Mouse (Mus musculus): ENCODE results near the gene Pgm2l1.
"Not testable (repeated sequence)": the region's sequence is repeated elsewhere in the genome, so short reads cannot be mapped to it uniquely, and the experiment has no call there.

Pgm2l1 gene

DNA sequence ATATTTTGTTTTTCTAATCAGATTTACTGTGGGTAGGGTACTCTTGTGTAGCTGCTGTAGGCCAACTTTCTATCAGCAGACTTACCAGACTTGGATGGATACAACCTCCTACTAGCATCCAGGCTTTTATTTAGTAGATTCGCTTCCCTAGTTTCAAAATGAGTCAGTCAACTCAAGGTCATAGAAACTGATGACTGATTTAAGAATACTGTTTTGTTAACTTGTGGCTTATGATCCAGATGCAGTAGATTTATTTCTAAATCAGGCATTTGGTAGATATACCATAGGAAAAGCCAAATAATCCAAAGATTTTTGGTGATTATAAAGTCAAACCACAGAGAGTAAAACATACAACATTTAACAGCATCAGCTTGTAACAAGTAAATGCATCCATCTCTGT is 3.5 kb downstream of the Pgm2l1 start:
- no peak for DNase-seq

DNA sequence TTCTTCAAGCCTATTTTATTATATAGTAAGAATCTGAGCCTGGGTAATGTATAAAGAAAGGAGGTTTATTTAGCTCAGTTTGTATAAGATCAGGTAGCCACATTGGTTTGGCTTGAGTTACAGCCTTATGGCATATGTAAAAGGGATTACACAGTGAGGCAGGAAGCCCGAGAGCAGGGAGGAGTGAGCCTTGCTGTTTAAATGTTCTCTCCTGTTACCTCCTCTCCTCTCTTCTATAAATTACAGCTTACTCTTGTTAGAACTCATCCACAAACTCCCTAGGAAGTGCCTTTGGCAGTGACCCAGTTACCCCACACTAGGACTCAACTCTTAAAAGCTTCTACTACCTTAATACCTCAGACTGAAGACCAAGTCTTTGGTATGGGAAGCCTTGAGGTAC is 4.5 kb downstream of the Pgm2l1 start:
- DNase-seq: no peak

DNA sequence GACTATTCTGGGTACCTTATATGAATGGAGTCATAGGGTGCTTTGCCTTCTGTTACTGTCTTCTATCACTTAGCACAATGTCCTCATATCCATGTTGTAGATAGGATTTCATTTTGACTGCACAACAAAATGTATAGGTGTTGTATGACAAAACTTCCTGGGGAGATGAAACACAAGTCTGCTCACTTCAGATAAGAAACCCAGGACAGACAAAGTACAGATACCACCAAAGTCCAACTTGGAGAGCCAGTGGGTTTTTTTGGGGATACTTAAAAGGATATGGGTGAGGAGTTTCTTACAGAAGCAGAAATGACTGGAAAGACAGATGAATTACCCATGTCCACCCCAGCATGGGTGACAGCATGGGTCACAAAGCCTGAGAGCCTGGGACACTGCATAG is 6.5 kb downstream of the Pgm2l1 start:
- DNase-seq: no peak

DNA sequence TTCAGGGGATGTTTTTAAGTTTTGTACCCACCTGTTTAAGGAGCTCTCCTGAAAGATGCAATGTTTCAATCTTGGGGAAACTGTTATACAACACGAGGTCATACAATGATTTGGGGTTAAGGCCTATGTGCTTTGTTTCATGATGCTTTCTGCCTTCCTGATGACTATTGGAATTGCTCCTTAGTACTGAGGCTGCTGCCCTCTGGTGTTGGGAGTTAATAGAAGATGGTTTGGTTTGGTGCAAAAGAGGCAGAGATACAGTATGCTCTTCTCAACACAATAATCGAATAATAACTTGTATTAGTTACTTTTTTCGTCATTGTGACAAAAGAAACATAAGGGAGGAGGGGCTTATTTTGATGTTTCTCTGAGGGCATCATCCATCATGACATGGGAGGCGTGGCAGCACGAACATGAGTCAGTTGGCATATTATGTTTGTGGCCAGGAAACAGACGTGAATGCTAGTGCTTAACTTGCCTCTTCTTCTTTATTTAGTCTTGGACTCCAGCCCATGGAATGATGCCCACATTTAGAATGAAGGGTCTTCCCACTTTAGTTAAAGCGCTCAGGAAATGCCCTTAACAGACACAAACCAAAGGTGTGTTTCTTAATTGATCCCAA is 7.2 kb downstream of the Pgm2l1 start:
- peak; percentile 19 for DNase-seq

DNA sequence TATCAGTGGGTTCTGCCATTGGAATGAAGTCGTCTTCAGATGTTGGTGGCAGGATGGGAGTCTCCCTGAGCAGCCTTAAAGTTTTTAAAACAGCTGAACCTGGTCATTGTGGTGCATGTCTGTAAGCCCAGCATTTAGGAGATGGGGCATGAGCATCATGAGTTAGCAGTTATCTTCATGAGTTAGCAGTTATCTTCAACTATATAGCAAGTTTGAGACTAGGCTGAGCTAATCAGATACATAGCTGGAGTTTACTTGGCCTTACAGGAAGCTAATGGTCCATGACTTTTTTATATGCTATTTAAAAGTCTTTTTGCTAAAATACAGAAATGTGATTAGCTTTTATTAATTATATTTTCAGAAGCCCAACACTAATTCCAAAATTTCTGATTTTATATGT is 11.1 kb downstream of the Pgm2l1 start:
- DNase-seq: no peak

DNA sequence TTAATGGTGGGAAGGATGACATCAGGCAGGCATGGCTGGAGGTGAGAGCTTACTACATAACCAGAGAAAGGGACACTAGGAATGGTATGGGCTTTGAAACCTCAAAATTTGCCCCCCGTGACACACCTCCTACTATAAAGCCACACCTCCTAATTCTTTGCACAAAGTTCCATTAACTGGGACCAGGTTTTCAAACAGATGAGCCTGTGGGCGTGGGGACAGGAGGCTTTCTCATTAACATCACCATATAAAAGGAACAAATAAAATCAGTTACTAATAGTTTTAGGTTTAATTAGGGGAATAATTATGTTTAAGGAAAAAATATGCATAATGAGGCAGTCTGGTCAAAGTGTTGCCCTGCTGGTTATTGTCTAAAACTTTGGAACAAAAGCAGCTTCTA is 13.4 kb downstream of the Pgm2l1 start:
- no peak for DNase-seq

DNA sequence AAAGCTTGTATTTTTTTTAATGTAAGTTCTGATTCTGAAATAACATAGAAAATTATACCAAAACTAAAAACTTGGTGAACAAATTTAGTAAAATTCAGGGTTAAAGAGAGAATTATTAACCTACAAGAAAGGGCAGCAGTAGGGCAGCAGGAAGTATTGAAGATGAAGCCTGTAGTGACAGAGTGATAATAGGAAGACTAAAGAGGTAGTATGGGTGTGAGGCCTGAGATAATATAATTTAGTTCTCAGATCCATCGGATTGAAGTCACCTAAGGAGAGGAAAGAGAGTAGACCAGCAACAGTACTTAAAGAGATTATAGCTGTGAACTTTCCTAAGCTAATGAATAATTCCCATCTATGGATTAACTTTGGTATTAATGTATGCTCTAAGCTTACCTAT is 15.8 kb downstream of the Pgm2l1 start:
- no peak for DNase-seq

DNA sequence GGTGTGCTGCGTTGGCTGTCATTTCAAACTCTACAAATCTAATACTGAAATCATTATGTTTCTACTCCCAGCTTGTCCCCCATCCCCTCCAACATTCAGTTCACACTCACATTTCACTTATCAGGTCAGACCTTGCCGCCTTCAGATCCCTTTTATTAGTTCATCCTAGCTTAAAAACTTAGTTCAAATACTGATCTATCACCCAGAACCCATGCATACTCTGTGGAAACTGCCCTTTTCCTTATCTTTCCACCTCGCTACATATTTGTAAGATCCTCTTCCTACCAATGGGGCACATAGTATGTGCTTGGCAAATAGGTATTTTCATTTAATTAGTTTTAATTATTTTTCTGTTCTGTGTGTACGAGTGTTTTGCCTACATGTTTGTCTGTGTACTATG is 17.0 kb downstream of the Pgm2l1 start:
- DNase-seq: no peak

DNA sequence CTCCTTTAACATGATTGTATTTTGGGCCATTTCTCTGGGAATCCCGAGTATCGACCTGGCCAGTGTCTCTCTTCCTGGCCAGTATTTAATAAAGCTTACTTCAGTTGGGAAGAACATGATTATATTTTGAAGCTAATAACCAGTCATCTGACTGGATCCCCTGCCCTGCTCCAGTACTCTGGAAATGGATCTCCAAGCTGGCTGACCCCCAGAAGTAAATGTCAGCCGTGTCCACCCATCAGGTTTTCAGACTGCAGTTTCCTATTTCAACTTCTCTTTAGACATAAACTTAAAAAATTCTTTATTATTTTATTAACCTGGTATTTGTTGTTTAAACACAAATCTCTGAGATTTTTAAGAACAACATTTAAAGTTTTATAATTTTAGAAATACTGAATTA is 18.0 kb downstream of the Pgm2l1 start:
- no peak for DNase-seq

DNA sequence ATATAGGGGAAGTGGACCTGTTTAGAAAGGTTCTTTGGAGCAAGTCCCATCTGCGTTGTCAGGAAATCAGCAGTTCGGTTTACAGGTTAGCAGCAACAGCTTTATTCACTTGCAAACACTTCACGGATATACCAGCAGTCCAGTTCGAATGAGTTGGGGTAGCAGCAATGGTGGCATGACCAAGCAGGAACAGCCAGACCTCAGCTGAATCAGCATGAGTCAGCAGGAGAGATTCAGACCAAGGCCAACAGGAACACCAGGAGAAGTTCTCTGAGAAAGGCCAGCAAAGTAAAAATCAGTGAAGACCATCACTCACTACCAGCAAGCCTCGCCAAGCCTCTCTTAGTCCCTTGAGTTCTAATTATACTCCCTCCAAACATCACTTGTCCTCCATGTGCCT is 23.5 kb downstream of the Pgm2l1 start:
- DNase-seq: no peak

DNA sequence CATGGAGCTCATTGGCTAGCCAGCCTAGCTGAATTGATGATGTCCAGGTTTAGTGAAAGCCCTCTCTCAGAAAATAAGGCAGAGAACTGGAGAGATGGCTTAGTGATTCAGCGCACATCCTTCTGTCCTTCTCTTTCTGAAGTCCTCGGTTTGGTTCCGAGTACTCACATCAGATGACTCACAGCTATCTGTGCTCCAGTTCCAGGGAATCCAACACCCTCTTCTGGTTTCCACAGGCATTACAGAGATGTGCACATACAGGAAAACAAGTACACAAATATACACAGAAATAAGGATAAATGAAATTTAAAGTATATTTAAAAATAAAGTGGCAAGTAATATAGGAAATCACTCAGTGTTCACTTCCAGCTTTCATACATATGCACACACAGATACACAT is 35.2 kb downstream of the Pgm2l1 start:
- DNase-seq: no peak

DNA sequence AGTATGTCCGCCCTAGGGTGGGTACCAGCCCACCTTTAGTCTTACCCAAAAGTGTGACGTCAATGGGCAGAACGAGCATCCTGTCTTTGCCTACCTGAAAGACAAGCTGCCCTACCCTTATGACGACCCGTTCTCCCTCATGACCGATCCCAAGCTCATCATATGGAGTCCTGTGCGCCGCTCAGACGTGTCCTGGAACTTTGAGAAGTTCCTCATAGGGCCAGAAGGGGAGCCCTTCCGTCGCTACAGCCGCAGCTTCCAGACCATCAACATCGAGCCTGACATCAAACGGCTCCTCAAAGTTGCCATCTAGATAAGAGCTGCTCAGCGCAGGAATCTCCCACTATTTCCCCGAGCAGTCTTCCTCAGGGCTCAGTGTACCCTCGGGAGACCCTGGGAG is 37.7 kb downstream of the Pgm2l1 start:
- not testable (repeated sequence) for DNase-seq

DNA sequence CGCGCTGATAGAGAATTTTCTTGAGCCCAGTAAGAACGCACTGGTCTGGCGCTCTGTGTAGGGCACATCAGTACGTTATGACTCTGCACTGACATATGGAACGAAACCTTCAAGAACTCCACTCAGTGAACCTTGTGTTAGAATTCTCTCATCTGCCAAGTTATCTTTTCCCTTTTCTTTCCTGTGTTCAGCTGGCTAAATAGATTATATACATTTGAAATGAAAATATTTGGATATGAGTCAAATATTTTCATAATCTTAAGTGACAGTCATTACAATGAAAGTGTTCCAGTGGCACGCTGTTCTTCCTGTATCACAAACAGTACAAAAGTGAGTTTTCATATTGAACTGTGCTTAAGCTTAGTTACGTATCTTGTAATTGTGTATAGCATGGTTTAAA is 45.2 kb downstream of the Pgm2l1 start:
- DNase-seq: no peak

DNA sequence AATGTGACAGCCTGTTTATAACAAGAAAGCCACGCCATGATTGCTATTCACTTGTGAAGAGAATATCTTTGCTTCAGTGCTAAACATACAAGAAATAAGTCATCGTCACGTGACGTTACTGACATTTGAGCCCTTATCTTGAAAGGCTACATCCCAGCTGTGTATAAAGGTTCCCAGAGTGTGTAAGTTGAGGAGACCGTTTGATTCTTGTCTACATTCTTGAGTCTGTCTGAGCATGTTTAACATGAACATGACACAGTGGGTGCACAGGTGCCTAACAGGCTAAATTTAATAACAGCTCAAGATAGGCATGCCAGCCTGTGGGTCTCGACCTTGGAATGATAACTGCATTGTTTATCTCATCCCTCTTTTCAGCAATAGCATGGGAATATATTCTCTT is 47.3 kb downstream of the Pgm2l1 start:
- no peak for DNase-seq

DNA sequence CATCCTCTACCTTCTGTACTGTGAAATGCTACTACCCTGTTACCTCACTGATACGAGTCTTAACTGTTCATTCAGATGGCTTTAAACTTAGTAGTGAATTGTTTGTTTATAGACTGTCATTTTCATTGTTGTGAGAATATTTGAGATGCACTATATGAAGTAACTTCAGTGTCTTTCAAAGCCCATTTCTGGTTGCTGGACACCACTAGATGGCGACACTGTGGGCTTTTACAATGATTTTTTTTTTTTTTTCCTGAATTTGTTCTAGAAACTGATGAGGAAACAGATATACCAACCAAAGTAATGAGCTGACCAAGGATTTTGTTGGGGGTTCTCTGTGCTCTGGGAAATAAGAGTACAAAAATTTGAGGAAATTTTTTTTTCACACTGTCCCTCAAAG is 49.2 kb downstream of the Pgm2l1 start:
- DNase-seq: peak; percentile 43

DNA sequence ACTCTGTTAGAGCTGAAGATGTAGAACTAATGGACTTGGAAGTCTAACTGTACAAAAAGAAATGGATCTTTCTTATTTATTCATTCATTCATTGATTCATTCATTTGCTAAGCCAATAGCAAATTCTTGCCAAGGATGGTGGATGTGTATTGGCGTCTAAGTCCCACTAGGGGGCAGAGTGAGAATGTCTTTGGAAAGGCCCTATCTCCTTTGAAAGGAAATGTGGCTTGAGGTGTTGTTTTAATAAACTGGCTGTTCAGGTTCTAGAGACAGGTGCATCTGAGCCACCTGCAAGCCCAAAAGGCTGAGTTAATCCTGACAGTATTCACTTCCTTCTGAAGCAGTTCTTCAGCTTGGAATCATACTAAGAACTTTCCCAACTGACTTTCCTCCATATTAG is 52.6 kb downstream of the Pgm2l1 start:
- DNase-seq: no peak

DNA sequence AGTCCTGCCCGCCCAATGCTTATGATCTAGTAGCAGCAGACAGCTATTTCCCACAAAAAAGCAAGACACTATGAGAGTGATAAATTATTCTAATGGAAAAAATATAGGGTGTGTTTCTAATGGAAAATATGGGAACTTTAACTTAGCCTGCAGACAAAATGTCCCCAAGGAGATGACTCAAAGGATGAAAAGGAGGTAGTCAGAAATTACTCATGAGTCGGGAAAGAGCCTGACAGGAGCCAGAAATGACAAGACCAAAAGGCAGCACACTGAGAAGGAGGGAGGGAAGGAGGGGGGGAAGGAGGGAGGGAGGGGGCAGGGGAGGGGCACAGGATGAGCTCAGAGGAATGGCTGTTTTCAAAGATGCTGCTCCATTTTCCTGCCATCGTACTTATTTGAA is 54.4 kb downstream of the Pgm2l1 start:
- DNase-seq: no peak

DNA sequence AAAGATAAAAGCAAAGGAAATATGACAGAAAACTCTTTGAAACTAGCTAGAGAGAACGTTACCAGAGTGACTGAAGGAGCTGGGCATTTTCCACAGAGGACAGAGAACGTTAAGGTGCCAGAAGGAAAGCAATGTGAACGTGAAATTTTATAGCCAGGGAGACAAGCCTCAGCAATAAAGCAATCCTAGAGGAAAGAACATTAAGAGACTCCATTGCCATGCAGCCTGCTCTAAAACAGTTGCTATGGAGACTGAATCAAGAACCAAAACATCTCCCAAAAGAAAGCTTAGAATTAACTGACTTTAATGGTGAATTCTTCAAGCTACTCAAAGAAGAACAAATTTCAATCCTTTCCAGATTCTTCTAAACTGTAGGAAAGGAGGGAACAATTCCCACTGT is 56.1 kb downstream of the Pgm2l1 start:
- no peak for DNase-seq

DNA sequence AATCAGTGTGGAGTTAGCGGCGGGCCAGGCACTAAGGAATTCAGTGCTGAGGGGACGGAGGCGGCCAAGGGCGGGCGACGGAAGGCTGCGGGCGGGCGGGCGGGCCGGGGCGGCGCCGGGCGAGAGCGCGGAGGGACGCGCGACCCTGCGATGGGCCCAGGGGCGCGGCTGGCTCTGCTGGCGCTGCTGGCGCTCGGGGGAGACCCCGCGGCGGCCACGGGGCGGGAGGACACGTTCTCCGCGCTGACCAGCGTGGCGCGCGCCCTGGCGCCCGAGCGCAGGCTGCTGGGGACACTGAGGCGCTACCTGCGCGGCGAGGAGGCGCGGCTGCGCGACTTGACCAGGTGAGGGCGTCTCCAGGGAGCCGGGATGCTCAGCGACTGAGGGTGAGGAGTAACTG is 58.2 kb downstream of the Pgm2l1 start, which contains the start of gene P4ha3:
TSS of gene P4ha3 (plus strand) at position 138 of the 400 bp plus-strand sequence.
- peak; percentile 32 for DNase-seq

DNA sequence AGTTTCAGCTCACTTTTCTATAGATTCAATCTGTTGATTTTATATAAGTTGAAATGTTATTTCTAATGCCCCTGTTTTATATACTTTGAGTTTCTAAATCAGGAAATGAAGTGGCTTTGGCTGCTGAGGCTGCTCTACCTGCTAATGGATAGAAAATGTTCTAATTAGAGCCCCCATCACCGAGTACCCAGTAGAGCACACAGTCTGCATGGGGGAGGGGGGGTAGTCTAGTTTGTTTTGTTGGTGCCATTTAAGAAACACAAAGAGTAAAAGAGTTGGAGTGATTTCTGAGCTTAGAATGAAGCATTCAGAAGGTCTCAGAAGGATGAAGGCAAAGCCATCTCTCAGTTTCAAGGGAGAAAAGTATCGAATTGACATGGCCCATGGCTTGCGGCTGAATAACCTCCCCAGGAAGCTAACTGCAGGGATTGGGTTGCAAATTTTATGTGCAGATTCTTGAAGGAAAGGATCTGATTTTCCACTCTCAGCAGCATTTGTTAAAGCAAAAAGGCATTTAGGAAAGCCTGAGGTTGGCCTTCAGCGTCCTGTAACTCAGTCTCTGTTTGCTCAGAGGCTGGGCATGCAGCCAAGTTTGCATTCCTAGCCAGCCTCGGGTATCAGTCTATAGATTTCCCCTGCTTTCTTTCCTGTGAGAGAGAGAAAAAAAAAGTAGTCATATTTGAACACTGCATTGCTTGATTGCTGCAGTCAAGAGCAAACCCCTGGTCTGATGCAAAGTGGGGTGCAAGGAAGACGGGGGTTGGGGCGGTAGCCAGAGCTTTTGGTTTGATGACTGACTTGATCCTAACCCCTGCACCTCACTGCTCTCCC is 60.8 kb downstream of the Pgm2l1 start:
- DNase-seq: peak; percentile 56

DNA sequence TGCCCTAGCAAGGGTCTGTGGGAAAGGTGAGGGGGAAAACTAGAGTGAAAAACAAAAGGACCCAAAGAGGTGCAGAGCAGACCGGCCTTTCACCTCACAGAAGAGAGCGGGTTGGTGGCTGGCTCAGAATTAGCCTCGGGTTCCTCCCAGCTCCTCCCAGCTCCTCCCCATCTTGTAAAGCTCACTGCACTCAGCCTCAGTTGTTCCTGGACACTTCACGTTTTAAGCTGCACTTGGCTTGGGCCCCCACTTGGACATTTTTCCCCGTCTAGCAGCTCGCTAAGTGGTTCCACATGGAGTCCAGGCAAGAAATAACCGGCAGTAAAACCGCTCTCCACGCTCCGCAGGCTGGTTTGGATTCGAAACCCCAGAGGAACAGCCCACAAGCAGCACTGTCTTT is 61.4 kb downstream of the Pgm2l1 start:
- no peak for DNase-seq

DNA sequence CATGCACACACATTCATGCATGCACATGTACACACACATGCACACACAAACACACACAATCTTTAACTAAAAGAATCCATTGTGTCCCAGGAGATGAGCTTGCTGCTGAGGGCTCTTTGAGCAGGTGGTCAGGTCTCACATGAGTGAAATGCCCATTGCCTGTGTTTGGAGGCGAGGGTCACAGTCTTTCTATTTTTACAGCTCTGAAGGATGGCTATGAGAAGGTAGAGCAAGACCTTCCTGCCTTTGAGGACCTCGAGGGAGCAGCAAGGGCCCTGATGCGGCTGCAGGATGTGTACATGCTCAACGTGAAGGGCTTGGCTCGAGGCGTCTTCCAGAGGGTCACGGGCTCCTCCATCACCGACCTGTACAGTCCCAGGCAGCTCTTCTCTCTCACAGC is 66.4 kb downstream of the Pgm2l1 start:
- no peak for DNase-seq

DNA sequence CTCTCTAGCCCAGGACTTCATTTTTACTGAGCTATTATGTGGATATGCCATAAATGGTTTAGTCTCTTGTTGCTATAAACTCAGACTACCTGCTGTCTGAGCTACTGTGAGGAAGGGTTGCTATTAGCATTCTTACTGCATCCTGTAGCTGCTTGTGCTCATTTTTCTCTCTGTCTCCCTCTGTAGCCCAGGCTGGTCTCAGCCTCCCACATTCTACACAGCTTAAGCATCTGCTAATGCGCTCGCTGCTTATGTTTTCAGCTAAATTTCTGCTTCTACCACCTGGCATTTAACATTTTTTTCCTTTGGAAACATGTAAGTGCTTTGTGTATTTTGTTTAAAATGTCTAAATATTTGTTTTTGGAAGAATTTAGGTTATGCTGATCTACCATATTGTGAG is 68.6 kb downstream of the Pgm2l1 start:
- DNase-seq: no peak

DNA sequence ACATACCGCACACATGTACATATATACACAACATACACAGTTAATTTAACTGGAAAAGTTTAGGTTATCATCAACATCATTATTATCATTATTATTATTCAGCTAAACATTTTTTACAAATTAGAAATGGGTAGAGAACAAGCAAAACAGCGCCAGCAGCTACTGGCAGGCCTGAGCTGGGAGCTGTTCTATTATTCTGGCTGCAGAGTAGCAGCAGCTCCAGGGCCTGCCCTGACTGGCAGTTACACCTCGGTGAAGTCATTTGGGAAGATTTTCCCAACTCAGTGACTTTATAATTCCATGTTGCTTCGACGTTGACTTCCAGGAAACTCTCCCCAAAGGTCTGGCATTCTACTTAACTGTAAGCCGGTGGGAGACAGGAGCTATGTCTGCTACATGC is 69.5 kb downstream of the Pgm2l1 start:
- no peak for DNase-seq
